In genomic region chr8:65159096-65159748, GRCm38 (mm10) we compare ENCODE assay signal across 15 mouse cellular contexts. TPM values are rescaled to one million over a fixed set of nuclear protein-coding genes. Genes with fewer than 3 reads are reported as not detected.
A peak's percentile ranks its signal among the peaks of the same experiment; 100 is the strongest.
DNase-seq lines count a peak whose midpoint lies in the region; ATAC-seq and TF ChIP-seq lines count a peak whose summit lies in the region.
"Had no signal": no experiment of that assay in that cellular context is flagged by ENCODE, and none has a peak within 500 bp of the region (broad histone marks: within the 10 kb centered on the region; RNA-seq: fewer than 3 reads in every experiment).

No protein-coding gene starts in this region.

- no peak overlapping the region for H3K9ac ChIP-seq in kidney, postnatal 0 days (ENCODE audit: low read depth, low read length)
- H3K9ac ChIP-seq in kidney, embryonic 14.5 days (ENCODE audit: low read depth, low read length) = no peak overlapping the region
- H3K9ac ChIP-seq: embryonic facial prominence, embryonic 15.5 days had no signal

- TF ChIP-seq POLR2A in cortical plate, adult 2 months (IDR thresholded peaks at IDR 0.05; ENCODE audit: extremely low read depth, insufficient read depth, low read length) = no peak

- no peak overlapping the region for H3K27ac ChIP-seq in kidney, postnatal 0 days
- no peak overlapping the region for H3K27ac ChIP-seq in kidney, embryonic 14.5 days (ENCODE audit: low read depth, low read length)
- H3K27ac ChIP-seq in cortical plate, adult 2 months (ENCODE audit: insufficient read depth, low read length) = no peak overlapping the region
- H3K27ac ChIP-seq: embryonic facial prominence, embryonic 15.5 days had no signal

- H3K4me3 ChIP-seq in kidney, postnatal 0 days (replicated peaks; ENCODE audit: low read depth, low read length) = no peak overlapping the region
- no peak overlapping the region for H3K4me3 ChIP-seq in kidney, embryonic 14.5 days (ENCODE audit: low read length)
- H3K4me3 ChIP-seq in cortical plate, adult 2 months (ENCODE audit: insufficient read depth, low read length) = no peak overlapping the region
- H3K4me3 ChIP-seq: embryonic facial prominence, embryonic 15.5 days had no signal

- intact Hi-C loops in left cerebral cortex, postnatal 36 days (cut with DNase I) = loop anchor here (5.0 kb wide), 1 partner anchor 1283 kb away; no protein-coding TSS in a partner anchor

- H3K27me3 ChIP-seq in kidney, postnatal 0 days (ENCODE audit: insufficient read depth, low read length) = no peaks in the 10 kb centered on the region
- no peaks in the 10 kb centered on the region; the same call in 1 of the 2 replicates for H3K27me3 ChIP-seq in kidney, embryonic 14.5 days (ENCODE audit: control insufficient read depth, insufficient read depth, low read length)
- H3K27me3 ChIP-seq: embryonic facial prominence, embryonic 15.5 days had no signal

- H3K4me1 ChIP-seq in kidney, postnatal 0 days (replicated peaks; ENCODE audit: insufficient read depth, low read length) = no peaks in the 10 kb centered on the region
- no peaks in the 10 kb centered on the region for H3K4me1 ChIP-seq in kidney, embryonic 14.5 days (ENCODE audit: control insufficient read depth, insufficient read depth, low read length)
- H3K4me1 ChIP-seq in cortical plate, adult 2 months (ENCODE audit: control insufficient read depth, insufficient read depth, low read length) = peaks cover 4% of the 10 kb centered on the region; the same call in 1 of the 2 replicates
- H3K4me1 ChIP-seq: embryonic facial prominence, embryonic 15.5 days had no signal

- WGBS in kidney, postnatal 0 days = 65% methylated on average over 14 of the region's 14 CpGs
- 72% methylated on average over 14 of the region's 14 CpGs for WGBS in kidney, embryonic 14.5 days

- DNase-seq in cerebellum, adult 11 months = no peak
- peak; percentile 18 for DNase-seq in kidney, postnatal 0 days (ENCODE audit: low spot score)
- DNase-seq in left cerebral cortex, postnatal 36 days (ENCODE audit: low spot score in 2 of 2) = peak; percentile 22 to 26
- no peak for DNase-seq in thymus, postnatal 10 days (ENCODE audit: low spot score in 2 of 2)
- DNase-seq: gastrocnemius, postnatal 36 days; heart, postnatal 36 days; kidney, postnatal 36 days; lung, postnatal 4 days had no signal

- H3K4me2 ChIP-seq in kidney, postnatal 0 days (ENCODE audit: low read length) = no peak overlapping the region
- H3K4me2 ChIP-seq in kidney, embryonic 14.5 days (replicated peaks; ENCODE audit: low read depth, low read length) = no peak overlapping the region
- H3K4me2 ChIP-seq: embryonic facial prominence, embryonic 15.5 days; liver, embryonic 11.5 days had no signal

- no peaks in the 10 kb centered on the region for H3K9me3 ChIP-seq in kidney, postnatal 0 days (replicated peaks; ENCODE audit: low read length)
- no peaks in the 10 kb centered on the region for H3K9me3 ChIP-seq in kidney, embryonic 14.5 days (ENCODE audit: control insufficient read depth, low read length)
- H3K9me3 ChIP-seq: embryonic facial prominence, embryonic 15.5 days had no signal

- H3K36me3 ChIP-seq in kidney, postnatal 0 days (ENCODE audit: insufficient read depth, low read length) = no peaks in the 10 kb centered on the region
- no peaks in the 10 kb centered on the region for H3K36me3 ChIP-seq in kidney, embryonic 14.5 days (ENCODE audit: control insufficient read depth, insufficient read depth, low read length)
- H3K36me3 ChIP-seq: embryonic facial prominence, embryonic 15.5 days had no signal

- peak; percentile 7; the same call in 1 of the 2 replicates for ATAC-seq in cerebellum, adult (ENCODE audit: insufficient number of reproducible peaks, low FRiP score, low TSS enrichment)
- no peak for ATAC-seq in kidney, postnatal 0 days (replicated peaks; ENCODE audit: low FRiP score, low read depth)
- ATAC-seq in kidney, embryonic 14.5 days (ENCODE audit: low FRiP score, low TSS enrichment) = no peak
- no peak for ATAC-seq in CD4-positive, CD25-positive, alpha-beta regulatory T cell, adult 4 months

- peak; percentile 10; the same call in 1 of the 2 replicates for TF ChIP-seq CTCF in kidney, postnatal 0 days (IDR thresholded peaks at IDR 0.05; ENCODE audit: low read depth)
- TF ChIP-seq CTCF in cortical plate, adult 2 months (IDR thresholded peaks at IDR 0.05; ENCODE audit: extremely low read depth, insufficient read depth, low read length) = 0 out of 2 replicates have a peak, but pooled peaks have one; percentile 4

RNA-seq across cellular contexts. Expression of gene BC030870, which starts 29.9 kb away (rescaled TPM):
- 0.29 and 0.32 TPM in 2 replicates for polyA plus RNA-seq in kidney, postnatal 0 days (2015; fragmentation: Nextera tagmentation; extraction: Ambion mirVana)
- 0.32 TPM in 1 of 2 replicates, not detected in the other for polyA plus RNA-seq in kidney, embryonic 14.5 days (2014; fragmentation: Nextera tagmentation; extraction: Ambion mirVana)
- not detected in 2 replicates for polyA plus RNA-seq in cortical plate, adult 2 months (2012; rRNA removed)
- not detected for total RNA-seq in left cerebral cortex, postnatal 36 days (2021)
- not detected for polyA plus RNA-seq in CD4-positive, CD25-positive, alpha-beta regulatory T cell, adult 4 months (2017; shearing (Covaris generic))
- total RNA-seq: gastrocnemius, postnatal 36 days; heart, postnatal 36 days; MEL had no signal
- polyA plus RNA-seq: liver, embryonic 11.5 days had no signal

Comparison
In these comparisons a context has a peak if more than half of its experiments do, and no peak if none do; other contexts are left out.
1. DNase-seq: peak in kidney, postnatal 0 days (single experiment) and left cerebral cortex, postnatal 36 days (2 of 2); none in cerebellum, adult 11 months (single experiment) and thymus, postnatal 10 days (0 of 2).